Mouse (Mus musculus): ENCODE results near the gene Pde3b.

Gene Pde3b

GRCm38 (mm10) chr7:114414421-114415335 is at the start of gene Pde3b:
Gene Pde3b (plus strand): TSS chr7:114415281.
- peak; percentile 82 to 84 for DNase-seq

GRCm38 (mm10) chr7:114402130-114402529 is 13.0 kb upstream of the Pde3b start:
- peak; percentile 83 to 84 for DNase-seq

DNA sequence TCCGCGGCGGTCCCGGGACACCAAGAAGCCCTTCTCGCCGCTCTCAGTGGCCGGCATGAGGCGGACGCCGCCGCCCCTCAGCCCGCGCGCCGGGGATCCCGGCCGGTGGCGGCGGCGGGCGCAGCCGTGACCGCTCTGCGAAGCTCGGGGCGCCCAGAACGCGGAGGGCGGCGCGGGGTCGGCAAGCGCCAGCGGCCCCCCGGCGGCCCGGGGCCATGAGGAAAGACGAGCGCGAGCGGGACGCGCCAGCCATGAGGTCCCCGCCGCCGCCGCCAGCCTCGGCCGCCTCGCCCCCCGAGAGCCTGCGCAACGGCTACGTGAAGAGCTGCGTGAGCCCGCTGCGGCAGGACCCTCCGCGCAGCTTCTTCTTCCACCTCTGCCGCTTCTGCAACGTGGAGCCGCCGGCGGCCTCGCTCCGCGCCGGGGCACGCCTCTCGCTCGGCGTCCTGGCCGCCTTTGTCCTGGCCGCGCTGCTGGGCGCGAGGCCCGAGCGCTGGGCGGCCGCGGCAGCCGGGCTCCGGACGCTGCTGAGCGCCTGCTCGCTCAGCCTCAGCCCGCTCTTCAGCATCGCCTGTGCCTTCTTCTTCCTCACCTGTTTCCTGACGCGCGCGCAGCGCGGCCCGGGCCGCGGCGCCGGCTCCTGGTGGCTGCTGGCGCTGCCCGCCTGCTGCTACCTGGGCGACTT is 397 bp downstream of the Pde3b start:
- DNase-seq: peak in 1 of 2 experiments; percentile 56

DNA sequence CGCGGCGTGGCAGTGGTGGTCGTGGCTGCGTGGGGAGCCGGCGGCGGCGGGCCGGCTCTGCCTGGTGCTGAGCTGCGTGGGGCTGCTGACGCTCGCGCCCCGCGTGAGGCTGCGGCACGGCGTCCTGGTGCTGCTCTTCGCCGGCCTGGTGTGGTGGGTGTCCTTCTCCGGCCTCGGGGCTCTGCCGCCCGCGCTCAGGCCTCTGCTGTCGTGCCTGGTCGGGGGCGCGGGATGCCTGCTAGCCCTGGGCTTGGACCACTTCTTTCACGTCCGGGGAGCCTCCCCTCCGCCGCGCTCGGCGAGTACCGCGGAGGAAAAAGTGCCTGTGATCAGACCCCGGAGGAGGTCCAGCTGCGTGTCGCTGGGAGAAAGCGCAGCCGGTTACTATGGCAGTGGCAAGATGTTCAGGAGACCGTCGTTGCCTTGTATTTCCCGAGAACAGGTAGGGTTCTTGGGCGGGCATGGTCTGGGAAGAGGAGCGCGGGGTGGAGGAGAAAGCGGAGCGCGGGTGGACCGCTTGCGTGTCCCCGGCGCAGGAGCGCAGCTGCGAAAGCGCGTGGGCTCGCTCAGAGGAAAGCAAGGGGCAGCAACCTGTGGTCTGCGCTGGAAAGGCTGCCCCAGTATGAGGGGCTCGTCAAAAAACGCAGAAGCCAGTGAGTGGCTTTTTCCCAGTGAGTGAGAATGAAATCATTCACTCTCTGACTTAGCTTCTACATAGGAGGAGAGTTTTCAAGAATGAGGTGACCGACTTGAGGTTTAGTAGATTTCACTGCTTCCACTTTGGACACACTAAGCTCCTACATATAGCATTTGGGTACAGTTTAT is 1.2 kb downstream of the Pde3b start:
- DNase-seq: peak; percentile 57 to 71

- peak in 1 of 2 experiments; percentile 28 for DNase-seq
Observed at GRCm38 (mm10) chr7:114419331-114419730, 4.2 kb downstream of the Pde3b start.

GRCm38 (mm10) chr7:114420918-114421317 is 5.8 kb downstream of the Pde3b start:
- DNase-seq: peak in 1 of 2 experiments; percentile 32

GRCm38 (mm10) chr7:114422224-114422623 is 7.1 kb downstream of the Pde3b start:
- DNase-seq: peak in 1 of 2 experiments; percentile 36

DNA sequence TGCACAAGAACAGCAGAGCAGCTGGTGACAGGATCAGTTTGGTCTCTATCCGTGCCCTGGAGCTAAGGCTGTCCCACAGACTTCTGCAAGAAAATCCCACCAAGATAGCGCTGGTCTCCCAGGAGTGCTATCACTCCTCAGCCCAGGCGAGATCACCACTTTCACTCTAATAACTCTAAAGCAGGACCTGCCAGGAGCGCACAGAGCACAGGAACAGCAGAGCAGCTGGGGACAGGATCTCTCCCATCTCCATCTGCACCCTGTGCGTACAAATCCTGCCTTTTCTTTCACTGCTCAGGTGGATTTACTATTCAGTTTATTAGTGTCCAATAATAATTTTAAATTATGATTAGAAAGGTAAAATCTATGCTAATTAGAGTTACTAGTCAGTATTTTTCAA is 14.7 kb downstream of the Pde3b start:
- peak in 1 of 2 experiments; percentile 11 for DNase-seq

GRCm38 (mm10) chr7:114431966-114432365 is 16.9 kb downstream of the Pde3b start:
- DNase-seq: no peak

DNA sequence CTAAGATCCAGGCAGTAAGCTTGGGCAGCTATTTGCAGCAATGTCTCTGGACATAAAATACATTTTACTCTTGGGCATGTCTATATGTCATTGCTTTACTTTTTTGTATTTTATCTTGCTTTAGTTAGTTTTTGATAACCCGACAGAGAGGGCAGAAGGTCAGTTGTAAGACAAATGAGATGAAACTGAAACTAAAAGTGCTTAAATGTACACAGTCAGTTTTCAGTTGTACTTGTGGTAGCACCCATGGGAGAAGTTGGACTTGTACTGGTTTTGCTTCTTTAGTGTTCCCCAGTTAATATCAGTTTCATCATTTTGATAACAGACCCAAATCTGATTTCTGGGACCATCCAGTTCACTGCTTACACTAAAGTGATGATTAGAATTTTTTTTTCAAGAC is 24.6 kb downstream of the Pde3b start:
- no peak for DNase-seq

DNA sequence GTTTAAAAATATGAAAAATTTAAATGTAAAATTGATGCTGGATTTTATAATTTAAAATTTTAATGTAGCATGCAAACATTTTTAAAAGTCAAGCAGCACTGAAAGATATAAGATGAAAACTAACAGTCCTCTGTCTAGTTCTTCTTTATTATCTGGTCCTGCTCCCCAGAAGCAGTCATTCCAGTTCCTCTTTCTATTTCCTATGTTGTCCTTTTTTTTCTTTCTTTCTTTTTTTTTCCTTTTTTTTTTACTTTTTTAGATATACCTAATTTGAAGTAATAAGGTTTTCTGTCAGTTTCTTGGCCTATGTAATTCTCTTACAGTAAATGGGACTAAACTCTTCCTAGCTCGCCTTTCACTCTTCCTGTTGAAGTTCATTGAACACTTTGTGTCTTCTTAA is 25.4 kb downstream of the Pde3b start:
- DNase-seq: no peak

- no peak for DNase-seq
Observed at GRCm38 (mm10) chr7:114452876-114453275, 37.8 kb downstream of the Pde3b start.

DNA sequence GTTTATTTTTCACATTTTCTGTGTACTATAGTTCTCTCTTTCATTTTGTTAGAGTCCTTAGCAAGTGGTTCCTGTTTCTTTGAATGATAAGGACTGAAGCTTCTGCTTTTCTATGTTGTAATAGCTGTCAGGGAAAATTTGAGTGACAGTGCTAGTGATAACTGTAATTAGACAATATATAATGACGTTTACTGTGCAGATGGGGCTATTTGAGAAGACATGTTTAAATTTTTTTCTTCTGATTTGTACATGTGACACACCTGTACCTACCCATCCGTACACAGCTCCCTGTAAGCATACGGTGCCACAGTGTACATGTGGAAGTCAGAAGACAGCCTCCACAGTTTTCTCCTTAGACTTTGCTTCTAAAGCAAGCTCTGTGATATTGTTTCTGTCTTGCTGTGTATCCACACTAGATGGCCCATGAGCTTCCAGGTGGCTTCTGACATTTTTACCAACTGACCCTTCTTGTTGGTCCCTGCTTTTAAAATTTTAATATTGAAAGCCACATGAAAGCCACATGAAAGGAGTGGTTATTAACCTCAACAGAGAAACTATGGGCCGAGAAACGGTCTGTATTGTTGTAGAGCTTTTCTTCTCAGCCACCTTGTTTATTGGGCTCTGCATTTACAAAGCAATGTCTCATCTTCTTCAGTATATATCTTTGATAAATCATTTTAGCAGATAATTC is 38.4 kb downstream of the Pde3b start:
- no peak for DNase-seq

DNA sequence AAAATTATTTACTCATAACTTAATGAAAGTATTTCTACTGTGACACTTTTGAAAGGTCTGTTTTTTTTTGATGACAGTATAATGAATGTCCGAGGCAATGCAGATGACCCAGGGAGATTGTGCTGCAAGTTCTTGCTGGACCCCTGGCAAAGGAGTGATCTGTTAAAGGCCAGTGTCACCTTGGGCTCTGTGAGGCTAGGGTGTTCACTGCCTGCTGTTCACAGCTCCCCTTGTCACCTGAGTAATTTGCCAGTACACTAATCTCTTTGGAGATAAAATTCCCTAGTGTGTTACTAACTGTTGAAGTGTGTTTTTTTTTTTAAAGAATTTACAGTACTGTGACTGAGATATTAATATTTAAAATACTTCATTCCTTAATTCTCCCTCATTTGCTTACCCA is 39.8 kb downstream of the Pde3b start:
- DNase-seq: no peak

GRCm38 (mm10) chr7:114456904-114457303 is 41.8 kb downstream of the Pde3b start:
- DNase-seq: peak; percentile 29 to 46

GRCm38 (mm10) chr7:114459909-114460308 is 44.8 kb downstream of the Pde3b start:
- no peak for DNase-seq

DNA sequence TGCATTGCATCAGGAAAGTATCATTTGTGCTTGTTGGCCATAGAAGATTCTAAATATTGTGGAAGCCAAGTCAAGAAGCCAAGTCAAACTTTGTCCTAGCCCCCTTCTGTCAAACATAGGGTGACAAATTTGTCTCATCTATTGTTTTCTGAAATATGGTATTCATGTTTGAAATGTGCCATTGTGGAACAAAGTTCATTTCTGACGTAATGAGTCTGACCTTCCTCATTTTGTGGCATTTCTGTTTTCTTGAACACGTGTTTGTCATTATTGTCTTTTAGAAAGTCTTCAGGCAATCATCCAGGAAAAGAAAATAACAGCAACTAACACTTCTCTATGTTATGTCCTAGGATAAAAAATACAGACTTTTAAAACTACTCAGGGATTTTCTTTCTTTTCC is 46.6 kb downstream of the Pde3b start:
- DNase-seq: no peak

DNA sequence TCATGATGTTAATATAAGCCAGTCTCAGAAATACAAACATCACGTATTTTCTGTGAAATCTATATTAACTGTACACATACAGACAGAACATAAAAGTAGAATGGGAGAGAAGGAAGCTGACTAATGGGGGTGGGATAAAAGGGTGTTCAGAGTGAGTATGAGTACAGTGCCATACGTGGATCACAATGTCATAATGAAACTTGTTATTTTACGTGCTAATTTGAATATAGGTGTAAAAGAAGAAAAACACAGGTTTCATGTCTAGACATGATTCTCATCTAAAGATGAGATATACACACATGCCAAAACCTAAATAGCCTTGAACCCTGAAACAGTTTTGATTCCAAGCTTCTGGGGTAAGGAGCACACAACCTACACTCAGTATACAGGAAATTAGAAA is 51.3 kb downstream of the Pde3b start:
- DNase-seq: no peak

- no peak for DNase-seq
Observed at GRCm38 (mm10) chr7:114472471-114472870, 57.4 kb downstream of the Pde3b start.

- no peak for DNase-seq
Observed at GRCm38 (mm10) chr7:114474889-114475288, 59.8 kb downstream of the Pde3b start.

- DNase-seq: no peak
Observed at GRCm38 (mm10) chr7:114477884-114478283, 62.8 kb downstream of the Pde3b start.

GRCm38 (mm10) chr7:114478901-114479300 is 63.8 kb downstream of the Pde3b start:
- no peak for DNase-seq

All from cerebellum, postnatal 14 days (tissue).